Mouse (Mus musculus) adrenal gland, adult 8-10 months (tissue): ENCODE results near the gene Agxt. TPM values are rescaled to one million over a fixed set of nuclear protein-coding genes. Genes with fewer than 3 reads are reported as not detected.

Experiments used
- DNase-seq: peaks from one replicate; pipeline ENCODE4 v3.0.0; 2022
- total RNA-seq, 4 experiments: library from RNA; stranded (reverse); gene quantifications; 2 replicates each; pipeline ENCODE4 v1.2.4; 2022

Agxt gene
- under 1 TPM in 1 of 4 experiments, not detected in 3; 0.26 TPM for total RNA-seq

GRCm38 (mm10) chr1:93135036-93135526, at the start of gene Agxt:
TSS of gene Agxt (plus strand) at chr1:93135240.
- DNase-seq = no peak

- no peak for DNase-seq
These were observed 42.5 kb upstream of the Agxt start for GRCm38 (mm10) chr1:93092582-93092981.

GRCm38 (mm10) chr1:93098956-93099355, 36.1 kb upstream of the Agxt start:
- peak; percentile 53 for DNase-seq

GRCm38 (mm10) chr1:93100243-93100575, 34.8 kb upstream of the Agxt start:
- no peak for DNase-seq

GRCm38 (mm10) chr1:93100576-93101491, 34.2 kb upstream of the Agxt start:
- peak; percentile 34 for DNase-seq

GRCm38 (mm10) chr1:93101571-93102061, 33.4 kb upstream of the Agxt start, which contains the start of gene Kif1a:
TSS of gene Kif1a (minus strand) at chr1:93101951.
- peak; percentile 61 for DNase-seq

GRCm38 (mm10) chr1:93102700-93103099, 32.3 kb upstream of the Agxt start:
- no peak for DNase-seq

- DNase-seq = peak; percentile 72
These were observed 20.2 kb upstream of the Agxt start for GRCm38 (mm10) chr1:93114713-93115463.

GRCm38 (mm10) chr1:93115471-93115870, 19.6 kb upstream of the Agxt start:
- DNase-seq = no peak

- no peak for DNase-seq
These were observed 16.2 kb upstream of the Agxt start for GRCm38 (mm10) chr1:93118816-93119215.

GRCm38 (mm10) chr1:93123179-93123854, 11.7 kb upstream of the Agxt start:
- no peak for DNase-seq

- peak; percentile 21 for DNase-seq
These were observed 11.0 kb upstream of the Agxt start for GRCm38 (mm10) chr1:93124066-93124465.

GRCm38 (mm10) chr1:93125256-93125655, 9.8 kb upstream of the Agxt start:
- no peak for DNase-seq

GRCm38 (mm10) chr1:93128209-93128608, 6.8 kb upstream of the Agxt start:
- no peak for DNase-seq

- DNase-seq = peak; percentile 38
These were observed 6.2 kb upstream of the Agxt start for GRCm38 (mm10) chr1:93128710-93129349.

- no peak for DNase-seq
These were observed 4.6 kb upstream of the Agxt start for GRCm38 (mm10) chr1:93130242-93130983.

GRCm38 (mm10) chr1:93132676-93133075, 2.4 kb upstream of the Agxt start:
- no peak for DNase-seq

- no peak for DNase-seq
These were observed 3.5 kb downstream of the Agxt start for GRCm38 (mm10) chr1:93138534-93138933.

GRCm38 (mm10) chr1:93139713-93140112, 4.7 kb downstream of the Agxt start:
- DNase-seq = no peak

GRCm38 (mm10) chr1:93142871-93143270, 7.8 kb downstream of the Agxt start:
- no peak for DNase-seq

- no peak for DNase-seq
These were observed 9.1 kb downstream of the Agxt start for GRCm38 (mm10) chr1:93144176-93144575.
